Mouse (Mus musculus) thymus, postnatal 0 days (tissue): ENCODE results near the gene Cdca7l. TPM values are rescaled to one million over a fixed set of nuclear protein-coding genes. Genes with fewer than 3 reads are reported as not detected.
"Not testable (repeated sequence)": the region's sequence is repeated elsewhere in the genome, so short reads cannot be mapped to it uniquely, and the experiment has no call there.

Source experiments
- DNase-seq: peaks from one replicate; pipeline ENCODE4 v3.0.0-alpha.2; 2015; ENCODE audit warnings: low spot score
- polyA plus RNA-seq: library from polyadenylated mRNA; unstranded; fragments of >200 nt; fragmentation: Nextera tagmentation; extraction: Ambion mirVana; gene quantifications from 2 replicates; pipeline ENCODE4 v1.2.1, GENCODE M21; 2015

The Cdca7l gene
- polyA plus RNA-seq, 1 experiment from 2014 or later: 39.4 TPM

DNA sequence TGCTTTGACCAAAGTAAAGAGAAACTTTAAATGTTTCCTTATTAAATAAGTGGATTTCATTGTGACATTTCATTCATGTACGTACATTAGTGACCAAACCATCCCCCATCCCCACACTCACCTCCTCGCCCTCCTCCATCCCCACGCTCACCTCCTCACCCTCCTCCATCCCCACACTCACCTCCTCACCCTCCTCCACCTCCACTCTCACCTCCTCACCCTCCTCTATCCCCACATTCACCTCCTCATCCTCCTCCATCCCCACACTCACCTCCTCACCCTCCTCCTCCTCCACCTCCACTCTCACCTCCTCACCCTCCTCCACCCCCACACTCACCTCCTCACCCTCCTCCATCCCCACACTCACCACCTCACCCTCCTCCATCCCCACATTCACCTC is 57.2 kb downstream of the Cdca7l start:
- DNase-seq: no peak

DNA sequence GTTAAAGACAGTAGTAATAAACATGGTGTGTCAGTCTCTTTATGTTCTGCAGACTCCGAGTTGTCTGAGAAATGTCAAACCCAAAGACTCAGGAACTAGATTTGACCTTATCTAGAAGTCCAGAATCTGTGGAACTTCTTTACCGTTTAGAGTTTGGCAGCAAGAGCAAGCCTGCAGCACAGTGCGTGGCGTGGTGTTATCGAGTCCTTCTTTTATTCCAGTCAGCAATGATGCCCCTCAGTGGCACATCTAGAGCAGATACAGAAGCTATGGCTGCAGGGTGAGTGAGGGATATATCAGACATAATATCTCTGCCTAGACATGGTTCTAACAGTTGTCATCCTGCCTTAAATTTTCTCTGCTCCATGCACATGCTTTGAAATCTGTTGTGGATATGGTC is 58.6 kb downstream of the Cdca7l start:
- no peak for DNase-seq

DNA sequence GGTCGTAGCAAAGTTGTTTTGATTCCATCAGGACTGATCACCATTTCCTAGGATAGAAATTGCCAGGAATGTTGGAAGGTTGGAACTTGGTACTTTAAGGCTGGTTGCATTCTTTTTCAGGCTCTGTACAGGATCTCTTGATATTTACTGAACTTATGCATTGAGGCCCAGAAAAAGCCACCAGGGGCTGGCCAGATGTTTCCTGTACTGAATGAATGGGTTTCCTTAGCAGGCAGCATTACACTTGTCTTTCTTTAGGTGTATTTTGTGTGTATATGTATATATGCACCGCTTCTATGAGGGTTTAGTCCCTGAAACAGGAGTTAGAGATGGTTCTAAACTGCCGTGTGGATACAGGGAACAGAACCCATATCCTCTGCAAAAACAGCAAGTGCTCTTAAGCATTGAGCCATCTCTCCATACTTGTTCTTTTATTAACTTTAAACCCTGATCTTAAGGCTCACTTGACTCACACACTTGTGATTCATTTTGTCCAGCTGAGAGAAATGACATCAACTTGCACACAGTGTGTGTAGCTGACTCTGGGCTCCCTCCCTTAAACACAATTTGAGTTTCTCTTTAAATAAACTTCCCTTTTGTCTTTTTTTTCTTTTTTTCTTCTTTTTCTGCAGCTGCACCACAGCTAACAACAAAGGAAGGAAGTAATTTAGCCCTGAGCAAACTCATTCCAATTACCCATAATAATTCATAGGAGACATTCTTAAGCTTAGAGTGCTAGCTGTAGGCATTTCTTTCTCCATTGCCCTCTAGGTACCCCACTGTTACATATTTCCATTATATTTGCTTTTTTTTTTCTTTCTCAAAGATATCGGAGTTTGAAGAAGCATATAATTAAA is 63.8 kb downstream of the Cdca7l start:
- DNase-seq: peak; percentile 23

DNA sequence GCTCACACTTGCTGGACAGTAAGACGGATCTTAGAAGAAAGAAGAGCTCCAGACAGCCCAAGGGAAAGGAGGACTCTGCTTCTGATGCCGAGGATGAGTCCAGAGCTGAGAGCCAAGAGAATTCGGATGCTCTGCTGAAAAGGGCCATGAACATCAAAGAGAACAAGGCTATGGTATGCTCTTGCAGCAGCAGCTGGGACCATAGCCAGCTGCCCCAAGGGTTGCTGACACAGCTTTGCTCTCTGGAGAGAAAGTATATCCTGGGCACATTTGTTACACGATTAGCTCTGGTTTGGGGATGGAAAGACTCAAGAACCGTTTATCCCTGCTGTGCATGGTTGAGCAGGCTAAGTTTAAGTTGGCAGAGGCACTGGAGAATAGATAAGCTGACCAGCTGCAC is 68.2 kb downstream of the Cdca7l start:
- DNase-seq: no peak

DNA sequence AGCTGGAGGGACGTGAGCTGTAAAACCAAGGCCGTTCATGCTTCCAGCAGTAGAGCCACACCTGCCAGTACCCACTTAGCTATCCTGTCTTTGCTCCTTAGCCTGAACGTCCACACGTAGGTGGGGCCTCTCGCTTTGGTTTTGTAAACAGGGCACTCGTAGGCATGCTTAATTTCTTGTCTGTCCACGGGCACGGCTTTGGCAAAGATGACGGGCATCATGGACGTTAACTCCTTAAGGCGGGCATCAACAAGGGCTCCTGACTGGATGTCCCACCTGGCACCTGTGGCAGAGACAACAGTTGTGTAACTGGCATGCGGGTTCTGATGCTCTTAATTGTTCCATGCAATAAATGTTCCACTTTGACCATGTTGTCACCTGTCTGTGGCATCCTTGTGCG is 74.3 kb downstream of the Cdca7l start:
- no peak for DNase-seq

DNA sequence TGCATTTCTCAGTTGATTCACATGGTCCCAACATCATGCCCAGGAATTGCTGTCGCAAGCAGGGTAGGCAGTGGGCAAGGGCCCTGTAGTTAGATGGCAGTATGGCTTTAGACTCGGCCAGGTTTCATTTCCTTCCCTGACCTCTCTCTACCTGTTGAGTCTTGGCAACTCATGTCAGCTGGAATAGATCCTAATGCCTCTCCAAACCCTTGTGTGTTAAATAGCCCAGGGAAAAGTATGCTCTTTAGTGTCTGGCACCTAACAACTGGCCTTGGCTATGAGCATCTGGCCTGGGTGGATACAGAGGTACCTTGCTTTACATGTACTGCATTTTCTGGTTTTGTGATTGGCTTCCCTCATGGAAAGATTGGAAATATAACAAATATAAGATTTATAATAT is 80.5 kb downstream of the Cdca7l start:
- DNase-seq: no peak

DNA sequence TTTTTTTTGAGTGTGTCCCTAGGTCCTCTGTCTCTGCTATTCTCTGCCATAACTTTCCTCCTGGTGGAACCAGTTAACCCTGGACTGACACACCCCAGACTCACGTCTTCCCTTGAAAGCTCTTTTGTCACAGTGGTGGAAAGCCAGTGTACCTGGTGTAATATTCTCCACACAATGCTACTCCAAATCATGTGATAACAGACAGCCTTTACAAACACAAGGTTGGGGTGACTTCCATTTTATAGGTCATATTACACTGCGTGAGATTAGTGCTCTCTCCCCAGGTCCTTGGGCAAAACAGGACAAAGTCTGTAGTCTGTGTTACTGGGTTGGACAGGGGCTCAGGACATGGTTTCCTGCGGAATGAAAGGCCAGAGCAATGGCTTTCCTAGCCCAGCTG is 83.3 kb downstream of the Cdca7l start:
- DNase-seq: no peak

DNA sequence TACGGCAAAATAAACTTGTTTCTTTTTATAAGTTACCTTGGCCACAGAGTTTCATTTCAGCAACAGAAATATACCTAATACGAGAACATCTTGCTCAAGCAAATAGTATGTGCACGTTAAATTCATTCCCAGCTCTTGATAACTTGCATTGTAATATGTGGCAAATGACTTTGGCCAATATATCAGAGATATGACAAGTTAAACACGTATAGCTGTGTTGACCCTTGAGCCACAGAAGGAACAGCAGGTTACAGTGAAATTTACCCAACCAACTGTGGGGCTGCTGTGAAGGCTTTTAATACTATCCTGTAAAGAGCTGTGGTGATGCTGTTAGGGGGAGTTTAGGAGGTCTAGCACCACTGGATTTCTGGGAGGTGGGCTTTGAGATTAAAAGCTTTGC is 96.7 kb downstream of the Cdca7l start:
- DNase-seq: not testable (repeated sequence)

DNA sequence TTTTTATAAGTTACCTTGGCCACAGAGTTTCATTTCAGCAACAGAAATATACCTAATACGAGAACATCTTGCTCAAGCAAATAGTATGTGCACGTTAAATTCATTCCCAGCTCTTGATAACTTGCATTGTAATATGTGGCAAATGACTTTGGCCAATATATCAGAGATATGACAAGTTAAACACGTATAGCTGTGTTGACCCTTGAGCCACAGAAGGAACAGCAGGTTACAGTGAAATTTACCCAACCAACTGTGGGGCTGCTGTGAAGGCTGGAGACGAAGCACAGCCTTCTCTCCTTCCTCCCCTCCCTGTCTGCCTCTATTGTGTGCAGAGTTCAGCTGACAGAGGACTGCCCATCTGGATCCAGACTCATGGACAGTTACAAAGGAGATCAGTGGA is 97.3 kb downstream of the Cdca7l start:
- not testable (repeated sequence) for DNase-seq

DNA sequence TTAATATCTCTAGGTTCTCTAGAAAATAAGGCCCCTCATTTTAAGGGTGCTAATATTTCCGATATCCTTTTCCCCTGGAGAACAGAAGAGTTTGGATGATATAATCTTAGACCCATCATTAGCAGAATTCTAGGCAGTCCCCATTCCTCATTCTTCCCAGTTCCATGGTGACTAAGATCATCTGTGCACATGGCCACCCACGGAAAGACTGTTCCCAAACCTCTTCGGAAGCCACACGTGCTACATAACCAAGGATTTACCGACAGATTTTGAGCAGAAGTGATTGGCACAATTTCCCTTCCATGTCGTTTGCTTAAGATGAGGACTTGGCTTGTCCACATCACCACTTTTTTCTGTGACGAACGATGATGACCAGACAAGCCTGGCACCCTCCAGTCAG is 99.6 kb downstream of the Cdca7l start:
- DNase-seq: no peak

DNA sequence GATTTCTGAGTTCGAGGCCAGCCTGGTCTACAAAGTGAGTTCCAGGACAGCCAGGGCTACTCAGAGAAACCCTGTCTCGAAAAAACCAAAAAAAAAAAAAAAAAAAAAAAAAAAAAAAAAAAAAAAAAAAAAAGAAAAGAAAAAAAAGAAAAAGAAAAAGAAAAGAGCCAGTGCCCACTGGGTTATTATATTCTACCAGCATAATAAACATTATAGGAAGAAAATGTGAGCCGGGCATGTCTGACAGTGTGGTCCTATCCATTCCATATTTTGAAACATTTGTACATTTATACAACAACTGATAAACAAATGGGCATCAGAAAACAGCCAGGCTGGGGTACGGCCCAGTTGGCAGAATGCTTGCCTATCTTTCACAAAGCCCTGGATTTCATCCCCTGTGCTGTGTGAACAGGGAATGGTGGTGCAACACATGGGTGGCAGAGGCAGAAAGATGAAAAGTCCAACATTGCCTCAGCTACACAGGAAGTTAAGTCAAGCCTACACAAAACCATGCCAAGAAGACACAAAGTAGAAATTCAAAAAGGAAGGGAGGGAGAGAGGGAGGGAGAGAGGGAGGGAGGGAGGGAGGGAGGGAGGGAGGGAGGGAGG is 101.2 kb downstream of the Cdca7l start:
- not testable (repeated sequence) for DNase-seq

DNA sequence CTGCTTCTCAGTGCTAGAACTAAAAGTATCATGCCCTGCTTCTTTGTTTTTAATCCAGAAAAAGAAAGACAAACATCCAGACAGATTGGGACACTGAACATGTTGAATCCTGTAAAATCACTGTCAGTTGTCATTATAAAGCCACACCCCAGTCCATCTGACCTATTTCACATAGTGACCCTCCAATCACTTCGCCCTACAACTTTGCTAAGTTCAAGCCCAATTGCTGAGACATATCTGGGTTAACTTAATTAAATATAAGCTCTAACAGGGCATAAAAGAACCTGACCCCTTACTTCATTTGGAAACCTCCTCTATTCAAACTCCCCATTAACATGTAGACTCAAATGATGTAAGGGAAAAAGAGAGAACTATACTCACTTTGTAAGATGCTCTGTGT is 107.3 kb downstream of the Cdca7l start:
- no peak for DNase-seq

DNA sequence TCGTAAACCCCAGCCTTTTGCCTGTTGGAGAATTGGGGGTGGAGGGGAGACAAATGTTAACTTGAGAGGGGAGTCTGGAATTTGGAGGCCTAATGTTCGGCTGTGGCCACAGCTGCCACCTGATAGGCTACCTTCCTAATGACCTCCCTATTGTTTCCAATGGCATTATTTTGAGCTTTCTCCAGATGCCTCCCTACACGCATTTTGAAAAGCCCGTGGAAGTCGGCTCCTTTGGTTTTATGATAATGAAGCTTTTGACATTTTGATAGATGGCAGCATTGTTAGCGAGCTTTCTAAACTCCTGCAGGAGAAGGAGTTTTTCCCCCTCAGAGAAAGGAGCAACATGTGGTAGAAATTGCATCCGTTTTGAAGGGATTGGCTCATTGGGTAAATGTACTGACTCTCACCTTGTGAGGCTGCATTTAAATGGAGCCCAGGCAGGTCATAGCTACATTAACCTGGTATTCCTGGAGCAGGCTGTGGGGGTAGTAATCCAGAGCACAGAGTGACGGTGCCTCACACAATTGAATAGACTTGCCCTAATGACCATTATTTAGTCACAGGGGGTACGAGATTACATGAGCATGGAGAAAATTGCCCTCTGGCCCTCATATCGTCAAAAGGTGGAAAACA is 110.6 kb downstream of the Cdca7l start:
- DNase-seq: no peak

DNA sequence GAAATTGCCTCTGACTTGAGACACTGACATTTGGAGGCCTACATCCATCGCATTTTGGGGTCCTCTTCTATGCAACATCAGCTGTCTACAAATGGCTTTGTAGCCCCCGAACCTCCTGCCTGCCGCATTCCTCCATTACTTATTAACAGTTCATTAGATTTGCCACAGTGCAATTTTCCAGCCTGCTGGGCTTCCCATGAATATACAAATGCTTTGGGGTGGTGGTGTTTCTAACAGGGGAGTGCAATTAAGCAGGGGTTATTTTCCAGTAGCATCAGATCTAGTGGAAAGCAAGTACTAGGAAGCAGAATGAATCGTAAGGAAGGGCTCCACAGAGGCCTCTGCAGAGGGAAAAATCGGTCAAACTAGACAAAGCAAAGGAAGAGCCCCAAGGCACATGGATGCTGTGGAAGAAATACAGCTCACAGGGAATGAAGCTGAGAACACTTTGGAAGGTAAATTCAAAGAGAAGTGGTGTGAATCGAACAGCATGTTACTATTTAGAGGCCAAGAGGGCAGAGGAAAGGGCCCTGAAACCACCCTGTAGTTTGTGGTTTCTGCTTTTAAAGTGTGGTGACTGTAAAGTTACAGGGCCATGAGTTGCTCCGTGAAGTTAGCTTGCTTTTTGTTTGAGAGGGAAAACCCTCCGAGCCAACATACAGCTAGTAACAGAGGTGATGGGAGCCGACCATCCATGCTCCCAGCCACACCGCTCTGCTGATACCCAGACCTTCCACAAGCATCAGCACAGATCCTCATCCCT is 111.9 kb downstream of the Cdca7l start:
- no peak for DNase-seq
